Mouse (Mus musculus) kidney, adult 2 months (tissue): ENCODE results near the gene Gm5065.

Experiments
- CTCF ChIP-seq: fragments of 200-500 bp; conservative IDR thresholded peaks from 2 replicates; pipeline ENCODE4 v1.5.1; 2011; ENCODE audit warnings: low read depth, mild to moderate bottlenecking, control low read depth, low read length, moderate library complexity, mixed read lengths; ENCODE audit not compliant: insufficient read depth, insufficient read length
- POLR2A ChIP-seq: fragments of 200-500 bp; IDR thresholded peaks from one replicate; pipeline ENCODE4 v1.6.1; 2011; ENCODE audit warnings: low read depth, low read length, control low read depth

GRCm38 (mm10) chr7:5327511-5327910 is 22.8 kb upstream of the Gm5065 start:
- TF ChIP-seq CTCF: no peak
- TF ChIP-seq POLR2A: no peak
